Mouse (Mus musculus) intestine, postnatal 0 days (tissue): ENCODE measurements at regions not wholly inside any gene's neighbourhood (a gene's known extent, or its start where the extent isn't known, plus 50 kb on each side); places are given as distances from the start of the nearest gene placed in this dataset.

ENCODE experiments used
- ATAC-seq: fragments of 200-750 bp; cut with Nextera tagmentation; 2 replicates; pipeline ENCODE4 v1.8.0; 2017; ENCODE audit warnings: mild to moderate bottlenecking, moderate TSS enrichment, moderate library complexity
- H3K27ac ChIP-seq: fragments of 300-500 bp; sonication (generic); 2 replicates; pipeline ENCODE4 v1.5.1; 2014; ENCODE audit warnings: mild to moderate bottlenecking, low read depth, low read length, moderate library complexity
- H3K27me3 ChIP-seq: fragments of 300-500 bp; sonication (generic); replicated peaks from 2 replicates; pipeline ENCODE4 v1.6.1; 2014; ENCODE audit warnings: low read length, mixed read lengths; ENCODE audit not compliant: control insufficient read depth, insufficient read depth
- H3K36me3 ChIP-seq: fragments of 300-500 bp; sonication (generic); 2 replicates; pipeline ENCODE4 v1.6.1; 2014; ENCODE audit warnings: mild to moderate bottlenecking, moderate library complexity; ENCODE audit not compliant: control insufficient read depth, insufficient read depth
- H3K4me1 ChIP-seq: fragments of 300-500 bp; sonication (generic); replicated peaks from 2 replicates; pipeline ENCODE4 v1.6.1; 2014; ENCODE audit warnings: antibody characterized with exemption, low read length, mixed read lengths; ENCODE audit not compliant: control insufficient read depth, insufficient read depth
- H3K4me2 ChIP-seq: fragments of 300-500 bp; sonication (generic); replicated peaks from 2 replicates; pipeline ENCODE4 v1.6.1; 2014; ENCODE audit warnings: low read depth, mild to moderate bottlenecking, moderate library complexity
- H3K4me3 ChIP-seq: fragments of 300-500 bp; sonication (generic); 2 replicates; pipeline ENCODE4 v1.5.1; 2014; ENCODE audit warnings: low read depth, low read length
- H3K9ac ChIP-seq: fragments of 300-500 bp; sonication (generic); 2 replicates; pipeline ENCODE4 v1.6.1; 2014; ENCODE audit warnings: mild to moderate bottlenecking, low read depth, low read length
- H3K9me3 ChIP-seq: fragments of 300-500 bp; sonication (generic); 2 replicates; pipeline ENCODE4 v1.6.1; 2016; ENCODE audit warnings: mixed run types; ENCODE audit not compliant: control insufficient read depth
- CTCF ChIP-seq: sonication (generic); IDR thresholded peaks from 2 replicates; pipeline ENCODE4 v1.5.1; 2016; ENCODE audit warnings: low read depth, mild to moderate bottlenecking, control low read depth, antibody characterized with exemption, moderate library complexity
- WGBS: fragments of 180-500 bp; shearing (Covaris S2); extraction: QIAGEN DNeasy Blood & Tissue Kit; methylation state at CpG from one replicate; pipeline ENCODE4 v1.1.7; 2014; 5-methylcytosine and 5-hydroxymethylcytosine counted together

DNA sequence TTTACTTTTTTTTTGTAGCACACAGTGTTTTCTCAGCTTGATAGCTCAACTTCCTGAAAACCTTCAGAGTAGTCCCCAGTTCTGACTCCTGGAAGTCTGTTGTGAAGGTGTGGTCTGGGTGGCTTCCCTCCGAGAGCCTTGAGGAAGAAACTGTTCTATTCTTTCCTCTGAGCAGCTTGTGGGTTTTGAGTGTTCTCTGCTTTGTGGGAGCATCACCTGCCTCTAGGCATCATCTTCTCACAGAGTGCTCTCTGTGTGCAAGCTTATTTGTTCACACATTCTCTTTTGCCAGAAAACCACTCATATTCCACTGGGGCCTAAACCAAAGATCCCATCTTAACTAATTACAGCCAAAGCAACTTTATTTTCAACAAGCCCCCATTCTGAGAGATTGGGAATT is 91.5 kb upstream of the Ccng1 start:
- TF ChIP-seq CTCF, result no peak
- Histone ChIP-seq H3K27ac (no peak overlapping the region), H3K27me3 (no peaks in the 10 kb centered on the region), H3K4me1 (no peaks in the 10 kb centered on the region), H3K9ac (no peak overlapping the region), H3K4me3 (no peak overlapping the region), H3K36me3 (no peaks in the 10 kb centered on the region), H3K4me2 (no peak overlapping the region), H3K9me3 (no peaks in the 10 kb centered on the region)
- WGBS, result 74% methylated on average over 1 of the region's 1 CpGs
- ATAC-seq, result no peak

DNA sequence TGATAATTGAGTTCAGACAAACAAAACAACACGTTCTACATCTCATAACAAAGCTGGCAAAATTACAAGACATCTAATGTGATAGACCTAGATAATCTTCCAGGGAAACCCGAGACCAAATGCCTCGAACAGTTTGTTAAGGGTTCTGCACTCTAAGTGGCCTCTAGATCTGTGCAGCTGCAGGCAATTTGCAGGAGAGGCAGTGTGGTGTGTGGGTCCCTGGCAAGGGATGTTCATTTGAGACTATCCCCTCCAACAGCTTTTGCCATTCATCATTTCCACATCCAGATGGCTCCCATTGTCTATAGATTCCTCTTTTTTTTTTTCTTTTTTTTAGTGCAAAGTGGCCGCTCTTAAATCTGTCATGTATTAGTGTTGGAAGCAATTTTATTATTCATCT is 80.3 kb upstream of the Ccng1 start:
- H3K4me3 ChIP-seq, result no peak overlapping the region
- H3K9ac ChIP-seq, result no peak overlapping the region
- H3K4me2 ChIP-seq, result no peak overlapping the region
- H3K27me3 ChIP-seq, result no peaks in the 10 kb centered on the region
- no peaks in the 10 kb centered on the region for H3K9me3 ChIP-seq
- TF ChIP-seq CTCF, result no peak
- no peak for ATAC-seq
- no peaks in the 10 kb centered on the region for H3K4me1 ChIP-seq
- 53% methylated on average over 4 of the region's 4 CpGs for WGBS
- no peaks in the 10 kb centered on the region for H3K36me3 ChIP-seq
- no peak overlapping the region for H3K27ac ChIP-seq
